Mouse (Mus musculus) forebrain, embryonic 16.5 days (tissue): ENCODE measurements around the gene Mepce. TPM values are rescaled to one million over a fixed set of nuclear protein-coding genes. Genes with fewer than 3 reads are reported as not detected.
A peak's percentile ranks its signal among the peaks of the same experiment; 100 is the strongest.

Source experiments
- ATAC-seq: fragments of 200-750 bp; cut with Nextera tagmentation; 2 replicates; pipeline ENCODE4 v1.8.0; 2017; ENCODE audit warnings: mild to moderate bottlenecking, moderate library complexity
- H3K27ac ChIP-seq: fragments of 300-500 bp; sonication (generic); 2 replicates; pipeline ENCODE4 v1.5.1; 2014; ENCODE audit warnings: low read length, control low read depth
- H3K27me3 ChIP-seq: fragments of 300-500 bp; sonication (generic); replicated peaks from 2 replicates; pipeline ENCODE4 v1.6.1; 2014; ENCODE audit warnings: low read length; ENCODE audit not compliant: control insufficient read depth, insufficient read depth
- H3K36me3 ChIP-seq: fragments of 300-500 bp; sonication (generic); 2 replicates; pipeline ENCODE4 v1.6.1; 2014; ENCODE audit not compliant: control insufficient read depth, insufficient read depth
- H3K4me1 ChIP-seq: fragments of 300-500 bp; sonication (generic); replicated peaks from 2 replicates; pipeline ENCODE4 v1.6.1; 2014; ENCODE audit warnings: low read length; ENCODE audit not compliant: control insufficient read depth, insufficient read depth
- H3K4me2 ChIP-seq: fragments of 300-500 bp; sonication (generic); 2 replicates; pipeline ENCODE4 v1.6.1; 2014; ENCODE audit warnings: mild to moderate bottlenecking, low read length, control low read depth
- H3K4me3 ChIP-seq: fragments of 300-500 bp; sonication (generic); replicated peaks from 2 replicates; pipeline ENCODE4 v1.5.1; 2014; ENCODE audit warnings: mild to moderate bottlenecking, low read length, control low read depth
- H3K9ac ChIP-seq: fragments of 300-500 bp; sonication (generic); replicated peaks from 2 replicates; pipeline ENCODE4 v1.6.1; 2014; ENCODE audit warnings: low read depth, low read length, control low read depth
- H3K9me3 ChIP-seq: fragments of 300-500 bp; sonication (generic); 2 replicates; pipeline ENCODE4 v1.6.1; 2016; ENCODE audit warnings: low read length; ENCODE audit not compliant: control insufficient read depth
- WGBS: fragments of 180-500 bp; shearing (Covaris S2); extraction: QIAGEN DNeasy Blood & Tissue Kit; methylation state at CpG from one replicate; pipeline ENCODE4 v1.1.7; 2014; 5-methylcytosine and 5-hydroxymethylcytosine counted together
- polyA plus RNA-seq: library from polyadenylated mRNA; unstranded; fragments of >200 nt; fragmentation: Nextera tagmentation; extraction: Ambion mirVana; gene quantifications from 2 replicates; pipeline ENCODE4 v1.2.1, GENCODE M21; 2015

The Mepce gene
- polyA plus RNA-seq, 1 experiment from 2014 or later = 11.9 TPM

- H3K27me3 ChIP-seq = peaks cover 5% of the 10 kb centered on the region; the same call in 1 of the 2 replicates
- WGBS = 70% methylated on average over 9 of the region's 9 CpGs
- no peak overlapping the region for H3K27ac ChIP-seq
- H3K4me3 ChIP-seq = peak overlapping the region; percentile 81
- no peak for ATAC-seq
- peak overlapping the region; percentile 4 for H3K9ac ChIP-seq
- no peaks in the 10 kb centered on the region for H3K9me3 ChIP-seq
- H3K4me2 ChIP-seq = peak overlapping the region; percentile 89
- peaks cover 14% of the 10 kb centered on the region for H3K36me3 ChIP-seq
- H3K4me1 ChIP-seq = peaks cover 48% of the 10 kb centered on the region
Observed at GRCm38 (mm10) chr5:137783901-137784540, 3.4 kb downstream of the Mepce start.

DNA sequence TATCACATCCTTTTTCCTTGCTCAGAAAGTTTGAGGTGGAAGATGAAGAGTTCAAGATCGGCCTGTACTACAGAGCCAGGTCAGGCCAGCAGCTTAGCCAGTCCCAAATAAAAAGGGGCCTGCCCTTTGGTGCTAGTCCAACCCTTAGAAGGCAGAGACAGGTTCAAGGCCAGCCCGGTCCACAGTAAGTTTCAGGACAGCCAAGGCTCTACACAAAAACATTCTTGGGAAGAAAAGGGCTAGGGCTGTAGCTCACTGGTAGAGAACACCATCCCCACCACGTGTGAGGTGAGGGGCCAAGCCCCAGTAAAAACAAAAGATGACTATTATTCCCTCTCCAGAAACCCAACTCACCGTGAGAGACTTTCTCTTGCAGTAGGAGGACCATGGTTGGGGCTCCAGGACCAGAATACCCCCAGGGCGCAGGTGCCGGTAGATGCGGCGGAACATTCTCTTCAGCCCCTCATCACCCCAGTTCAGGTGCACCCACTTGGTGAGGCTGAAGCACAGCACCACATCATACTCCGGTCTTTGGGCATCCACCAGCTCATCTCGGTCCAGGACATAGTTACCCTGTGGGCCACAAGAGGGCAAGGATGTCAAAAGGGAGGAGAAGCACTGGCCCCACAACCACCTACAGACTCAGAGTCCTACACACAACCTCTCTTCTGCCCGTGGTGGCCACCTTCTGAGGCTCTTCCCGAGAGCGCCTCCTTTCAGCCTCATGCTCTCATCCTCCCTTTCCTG lies 4.5 kb downstream of the Mepce start:
- peaks cover 14% of the 10 kb centered on the region for H3K36me3 ChIP-seq
- ATAC-seq = no peak
- H3K4me1 ChIP-seq = peaks cover 49% of the 10 kb centered on the region
- H3K9me3 ChIP-seq = no peaks in the 10 kb centered on the region
- no peaks in the 10 kb centered on the region for H3K27me3 ChIP-seq
- WGBS = 78% methylated on average over 13 of the region's 13 CpGs
- no peak overlapping the region for H3K27ac ChIP-seq
- H3K9ac ChIP-seq = no peak overlapping the region
- peak overlapping the region; percentile 89 for H3K4me2 ChIP-seq
- H3K4me3 ChIP-seq = peak overlapping the region; percentile 22

DNA sequence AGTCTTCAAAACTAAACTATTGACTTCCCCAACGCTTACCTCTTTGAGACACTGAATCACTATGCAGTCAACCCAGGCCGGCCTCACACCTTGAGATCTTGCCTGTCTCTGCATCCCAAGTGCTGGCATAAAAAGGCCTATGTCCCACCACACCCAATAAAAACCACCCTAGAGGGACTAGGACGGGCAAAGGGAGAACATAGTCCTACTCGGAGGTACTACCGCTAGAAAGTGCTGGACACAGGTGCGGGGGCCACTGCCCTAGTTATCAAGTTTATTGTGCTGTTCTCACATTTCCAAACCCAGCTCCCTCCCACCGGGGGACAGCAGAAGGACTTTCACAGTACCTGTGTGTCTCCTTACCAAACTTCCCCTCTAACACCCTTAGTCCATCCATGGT lies 5.8 kb downstream of the Mepce start:
- Histone ChIP-seq H3K27ac (no peak overlapping the region), H3K4me3 (no peak overlapping the region), H3K9ac (no peak overlapping the region), H3K4me2 (no peak overlapping the region), H3K36me3 (peaks cover 14% of the 10 kb centered on the region), H3K4me1 (peaks cover 47% of the 10 kb centered on the region), H3K9me3 (no peaks in the 10 kb centered on the region), H3K27me3 (no peaks in the 10 kb centered on the region)
- WGBS = 94% methylated on average over 7 of the region's 7 CpGs
- ATAC-seq = no peak

- H3K9me3 ChIP-seq = no peaks in the 10 kb centered on the region
- H3K27me3 ChIP-seq = no peaks in the 10 kb centered on the region
- H3K36me3 ChIP-seq = peaks cover 14% of the 10 kb centered on the region
- peak overlapping the region; percentile 89 for H3K4me3 ChIP-seq
- H3K9ac ChIP-seq = peak overlapping the region; percentile 92
- peak overlapping the region; percentile 89 for H3K4me2 ChIP-seq
- ATAC-seq = peak; percentile 12
- under 1% methylated on average over 63 of the region's 83 CpGs for WGBS
- H3K4me1 ChIP-seq = peaks cover 37% of the 10 kb centered on the region
- H3K27ac ChIP-seq = peak overlapping the region; percentile 84
Observed at GRCm38 (mm10) chr5:137779053-137779933, 8.2 kb downstream of the Mepce start.

DNA sequence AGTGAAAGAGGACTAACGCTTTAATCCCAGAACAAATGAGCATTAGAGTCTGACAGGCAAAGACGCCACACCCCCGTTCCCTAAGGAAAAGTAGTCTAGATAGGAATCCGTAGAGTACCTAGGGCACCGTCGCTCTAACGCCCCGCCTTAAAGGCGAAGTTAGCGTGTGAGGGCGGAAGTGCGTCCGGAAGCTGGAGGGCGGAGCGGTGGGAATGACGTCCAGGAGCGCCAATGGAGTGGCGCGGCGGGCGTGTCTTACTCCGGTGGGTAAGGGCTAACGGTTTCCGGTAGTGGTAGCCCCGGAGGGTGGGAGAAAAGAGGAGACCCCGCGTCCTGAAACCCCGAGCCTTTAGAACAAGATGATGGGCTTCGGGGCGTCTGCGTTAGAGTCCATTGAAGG lies 8.8 kb downstream of the Mepce start, which contains the start of gene Ppp1r35:
Gene Ppp1r35, plus strand, starts transcription at position 215 of the 400 bp plus-strand sequence.
- H3K4me1 ChIP-seq = peaks cover 31% of the 10 kb centered on the region
- no peaks in the 10 kb centered on the region for H3K27me3 ChIP-seq
- H3K27ac ChIP-seq = peak within 1 kb of the TSS; percentile 94
- H3K9ac ChIP-seq = peak within 1 kb of the TSS; percentile 92
- peak within 1 kb of the TSS; percentile 89 for H3K4me3 ChIP-seq
- peak within 1 kb of the TSS; percentile 89 for H3K4me2 ChIP-seq
- H3K36me3 ChIP-seq = peaks cover 14% of the 10 kb centered on the region
- peak; percentile 99 for ATAC-seq
- 1% methylated on average over 27 of the region's 31 CpGs for WGBS
- no peaks in the 10 kb centered on the region for H3K9me3 ChIP-seq

DNA sequence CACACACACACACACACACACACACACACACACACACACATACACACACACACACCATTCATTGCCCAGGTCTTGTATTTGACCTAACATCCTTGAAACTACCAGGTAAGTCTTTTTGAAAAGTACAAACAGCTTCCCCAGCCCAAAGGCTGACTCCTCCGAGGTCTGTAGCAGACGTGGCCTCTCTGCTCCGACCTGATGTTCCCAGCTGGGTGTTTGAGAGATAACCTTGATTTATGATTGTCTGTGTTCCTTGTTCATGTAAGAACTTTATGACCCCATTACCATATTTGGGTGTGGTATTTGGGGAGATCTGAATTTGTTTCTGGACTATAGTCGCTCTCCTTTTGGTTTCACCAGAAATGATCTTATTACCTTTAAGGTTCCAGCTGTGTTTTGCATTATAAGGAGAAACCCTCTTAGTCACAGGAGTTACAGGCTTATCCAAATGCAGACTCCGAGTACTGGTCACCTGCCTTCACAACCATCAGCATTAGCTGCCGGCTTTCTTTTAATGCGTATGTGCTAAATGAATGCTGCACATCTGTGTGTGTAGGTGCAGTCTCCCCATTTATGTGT lies 10.1 kb downstream of the Mepce start:
- H3K4me2 ChIP-seq = no peak overlapping the region
- 89% methylated on average over 7 of the region's 7 CpGs for WGBS
- H3K4me1 ChIP-seq = peaks cover 18% of the 10 kb centered on the region
- no peak overlapping the region for H3K9ac ChIP-seq
- no peak for ATAC-seq
- peaks cover 12% of the 10 kb centered on the region for H3K36me3 ChIP-seq
- no peaks in the 10 kb centered on the region for H3K27me3 ChIP-seq
- no peak overlapping the region for H3K4me3 ChIP-seq
- no peak overlapping the region for H3K27ac ChIP-seq
- no peaks in the 10 kb centered on the region for H3K9me3 ChIP-seq

DNA sequence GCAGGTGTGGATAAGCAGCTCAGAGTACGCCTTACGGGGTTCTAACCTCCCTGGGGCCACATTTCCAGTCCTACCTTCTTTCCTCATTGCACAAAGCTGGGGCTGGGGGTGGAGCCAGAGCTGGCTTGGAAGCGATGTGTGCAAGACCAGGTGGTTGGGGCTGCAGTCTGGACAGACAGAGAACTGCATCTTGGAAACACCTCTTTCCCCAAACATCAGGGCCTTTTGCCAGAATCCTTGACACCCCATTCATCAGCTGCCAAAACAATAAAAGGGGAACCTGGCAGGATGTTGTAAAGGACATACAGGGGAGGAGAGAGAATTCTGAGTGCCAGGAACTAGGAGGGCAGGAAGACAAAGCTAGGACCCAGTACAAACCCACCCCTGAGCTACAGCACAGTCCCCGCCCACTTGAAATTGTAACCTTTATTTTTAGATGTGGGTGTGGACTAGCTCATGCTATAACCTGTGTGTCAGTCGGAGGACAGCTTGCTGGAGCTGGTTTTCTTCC lies 11.0 kb downstream of the Mepce start:
- Histone ChIP-seq H3K9ac (peak overlapping the region; percentile 29), H3K4me2 (no peak overlapping the region), H3K27me3 (no peaks in the 10 kb centered on the region), H3K4me1 (peaks cover 16% of the 10 kb centered on the region), H3K36me3 (peaks cover 4% of the 10 kb centered on the region; the same call in 1 of the 2 replicates), H3K9me3 (no peaks in the 10 kb centered on the region), H3K4me3 (no peak overlapping the region), H3K27ac (no peak overlapping the region)
- 37% methylated on average over 5 of the region's 5 CpGs for WGBS
- no peak for ATAC-seq

GRCm38 (mm10) chr5:137775587-137776290 lies 11.7 kb downstream of the Mepce start:
- H3K27ac ChIP-seq = no peak overlapping the region
- no peak overlapping the region; the same call in 1 of the 2 replicates for H3K9ac ChIP-seq
- no peak overlapping the region for H3K4me3 ChIP-seq
- H3K9me3 ChIP-seq = no peaks in the 10 kb centered on the region
- no peak overlapping the region for H3K4me2 ChIP-seq
- 83% methylated on average over 2 of the region's 2 CpGs for WGBS
- H3K36me3 ChIP-seq = peaks cover 4% of the 10 kb centered on the region; the same call in 1 of the 2 replicates
- H3K27me3 ChIP-seq = no peaks in the 10 kb centered on the region
- ATAC-seq = no peak
- H3K4me1 ChIP-seq = peaks cover 16% of the 10 kb centered on the region
